ENCODE assay signal across 13 mouse cellular contexts in genomic region chr13:40757995-40758394, GRCm38 (mm10). TPM values are rescaled to one million over a fixed set of nuclear protein-coding genes. Genes with fewer than 3 reads are reported as not detected.
DNase-seq lines count a peak whose midpoint lies in the region; ATAC-seq and TF ChIP-seq lines count a peak whose summit lies in the region.
"Had no signal": no experiment of that assay in that cellular context is flagged by ENCODE, and none has a peak within 500 bp of the region (broad histone marks: within the 10 kb centered on the region; RNA-seq: fewer than 3 reads in every experiment).

No protein-coding gene starts in this region.

- no peaks in the 10 kb centered on the region for H3K27me3 ChIP-seq in heart, embryonic 10.5 days (ENCODE audit: insufficient read depth, poor library complexity, severe bottlenecking)
- no peaks in the 10 kb centered on the region for H3K27me3 ChIP-seq in lung, postnatal 0 days (replicated peaks; ENCODE audit: insufficient read depth, low read length)

- DNase-seq in heart, embryonic 10.5 days (ENCODE audit: low spot score): peak; percentile 17
- no peak for DNase-seq in heart, postnatal 4 days
- DNase-seq in lung, postnatal 0 days (ENCODE audit: low spot score): peak; percentile 51
- DNase-seq in lung, adult 2 months: no peak
- DNase-seq in R1 (ENCODE audit: low read depth, low spot score): peak; percentile 30
- peak; percentile 75 for DNase-seq in retina, embryonic 14.5 days (ENCODE audit: low spot score)
- DNase-seq in ovary, adult 18-20 months (ENCODE audit: low spot score): no peak
- DNase-seq in adrenal gland, postnatal 14 days: no peak
- DNase-seq: gastrocnemius, postnatal 25 days; lung, postnatal 10 days; right cerebral cortex, postnatal 4 days had no signal

- no peak overlapping the region for H3K27ac ChIP-seq in heart, embryonic 10.5 days
- H3K27ac ChIP-seq in lung, postnatal 0 days (ENCODE audit: low read length): no peak overlapping the region

- H3K9ac ChIP-seq in lung, postnatal 0 days (replicated peaks; ENCODE audit: low read depth): no peak overlapping the region

- peak; percentile 50 for TF ChIP-seq CTCF in lung, postnatal 0 days (IDR thresholded peaks at IDR 0.05)
- no peak; the same call in 1 of the 2 replicates for TF ChIP-seq CTCF in lung, adult 2 months (IDR thresholded peaks at IDR 0.05; ENCODE audit: insufficient read depth, low read length)

- no peak for TF ChIP-seq EP300 in lung, postnatal 0 days (IDR thresholded peaks at IDR 0.05)

- H3K36me3 ChIP-seq in heart, embryonic 10.5 days: no peaks in the 10 kb centered on the region
- H3K36me3 ChIP-seq in lung, postnatal 0 days (ENCODE audit: insufficient read depth, low read length): no peaks in the 10 kb centered on the region

- no peak overlapping the region for H3K4me3 ChIP-seq in heart, embryonic 10.5 days
- H3K4me3 ChIP-seq in lung, postnatal 0 days (ENCODE audit: low read depth, low read length): no peak overlapping the region
- no peak overlapping the region for H3K4me3 ChIP-seq in lung, adult 2 months (replicated peaks; ENCODE audit: extremely low read depth, low read depth, low read length)
- H3K4me3 ChIP-seq: erythroblast, embryonic 14.5 days had no signal

- TF ChIP-seq POLR2A in lung, adult 2 months (IDR thresholded peaks at IDR 0.05; ENCODE audit: borderline replicate concordance, extremely low read depth, low read depth, low read length): no peak

- no peaks in the 10 kb centered on the region for H3K4me1 ChIP-seq in heart, embryonic 10.5 days
- H3K4me1 ChIP-seq in lung, postnatal 0 days (ENCODE audit: insufficient read depth, low read depth, low read length): no peaks in the 10 kb centered on the region
- no peaks in the 10 kb centered on the region for H3K4me1 ChIP-seq in lung, adult 2 months (ENCODE audit: control insufficient read depth, insufficient read depth, low read length)

- ATAC-seq in lung, postnatal 0 days: no peak
- ATAC-seq: intestine, embryonic 16.5 days had no signal

- no peaks in the 10 kb centered on the region for H3K9me3 ChIP-seq in heart, embryonic 10.5 days
- H3K9me3 ChIP-seq in lung, postnatal 0 days (ENCODE audit: low read length): no peaks in the 10 kb centered on the region

- H3K4me2 ChIP-seq in lung, postnatal 0 days (replicated peaks; ENCODE audit: low read depth, low read length): no peak overlapping the region

RNA-seq across cellular contexts. Expression of gene Tfap2a, which starts 19.8 kb away (rescaled TPM):
- 1.0 and 1.6 TPM in 2 replicates for polyA plus RNA-seq in heart, embryonic 10.5 days (2016; fragmentation: Nextera tagmentation; extraction: Ambion mirVana)
- under 1 TPM in 1 of 2 experiments, not detected in 1; 0.27 TPM for total RNA-seq in heart, postnatal 4 days (2021)
- polyA plus RNA-seq in lung, postnatal 0 days (2015; fragmentation: Nextera tagmentation; extraction: Ambion mirVana): 0.05 and 0.16 TPM in 2 replicates
- polyA plus RNA-seq in lung, adult 2 months (2012; rRNA removed): 0.48 and 4.0 TPM in 2 replicates
- total RNA-seq in adrenal gland, postnatal 14 days (2021): 0.30 and 0.38 TPM in 2 replicates
- total RNA-seq: gastrocnemius, postnatal 25 days had no signal
- polyA plus RNA-seq: erythroblast, embryonic 14.5 days had no signal

Comparison
In these comparisons a context has a peak if more than half of its experiments do, and no peak if none do; other contexts are left out.
1. DNase-seq: peak in heart, embryonic 10.5 days (single experiment), lung, postnatal 0 days (single experiment), R1 (single experiment) and retina, embryonic 14.5 days (single experiment); none in heart, postnatal 4 days (single experiment), lung, adult 2 months (single experiment), ovary, adult 18-20 months (single experiment) and adrenal gland, postnatal 14 days (single experiment).